Mouse (Mus musculus): ENCODE data around the gene Vamp8. TPM values are rescaled to one million over a fixed set of nuclear protein-coding genes. Genes with fewer than 3 reads are reported as not detected.

Gene Vamp8
- polyA plus RNA-seq (2017; shearing (Covaris generic)) = 303 TPM

DNA sequence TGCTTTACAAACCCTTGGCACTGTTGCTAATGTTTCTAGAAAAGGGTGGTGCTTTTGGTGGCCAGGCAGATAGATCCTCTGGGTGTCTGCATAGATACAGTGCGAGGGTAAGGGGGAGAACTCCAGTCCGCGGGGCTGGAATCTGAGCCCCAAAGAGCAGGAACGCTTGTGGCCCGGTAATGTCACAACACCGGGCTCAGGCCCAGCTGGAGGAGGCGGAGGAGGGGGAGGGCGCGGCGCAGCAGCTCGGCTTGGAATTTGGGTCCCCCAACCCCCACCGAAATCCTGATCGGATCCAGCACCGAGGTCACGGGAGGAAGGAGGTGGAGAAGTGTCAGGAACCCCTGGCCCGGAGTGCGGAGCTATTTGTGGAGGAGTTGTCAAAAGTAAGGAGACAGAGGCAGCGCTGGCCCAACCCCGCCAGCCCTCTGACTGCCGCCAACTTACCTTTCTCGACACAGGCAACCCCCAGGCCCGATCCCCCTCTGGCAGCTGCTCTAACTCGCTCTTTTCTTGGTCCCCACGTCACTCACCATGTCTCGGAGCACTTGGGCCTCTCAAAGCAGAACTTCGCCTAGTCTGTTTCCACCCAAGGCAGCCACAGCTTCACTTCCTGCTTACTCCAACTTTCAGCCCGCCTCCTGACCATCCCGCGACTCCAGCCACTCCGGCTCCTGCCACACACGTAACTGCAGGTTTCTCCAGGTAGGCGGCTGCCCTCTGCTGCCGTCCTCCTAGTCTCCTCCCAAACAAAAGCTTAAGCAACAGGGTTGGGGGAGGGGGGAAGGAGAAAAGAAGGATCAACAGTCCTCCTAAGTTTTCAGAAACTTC is at the start of gene Vamp8:
TSS of gene Vamp8 (minus strand) at position 763 of the 831 bp plus-strand sequence.

DNA sequence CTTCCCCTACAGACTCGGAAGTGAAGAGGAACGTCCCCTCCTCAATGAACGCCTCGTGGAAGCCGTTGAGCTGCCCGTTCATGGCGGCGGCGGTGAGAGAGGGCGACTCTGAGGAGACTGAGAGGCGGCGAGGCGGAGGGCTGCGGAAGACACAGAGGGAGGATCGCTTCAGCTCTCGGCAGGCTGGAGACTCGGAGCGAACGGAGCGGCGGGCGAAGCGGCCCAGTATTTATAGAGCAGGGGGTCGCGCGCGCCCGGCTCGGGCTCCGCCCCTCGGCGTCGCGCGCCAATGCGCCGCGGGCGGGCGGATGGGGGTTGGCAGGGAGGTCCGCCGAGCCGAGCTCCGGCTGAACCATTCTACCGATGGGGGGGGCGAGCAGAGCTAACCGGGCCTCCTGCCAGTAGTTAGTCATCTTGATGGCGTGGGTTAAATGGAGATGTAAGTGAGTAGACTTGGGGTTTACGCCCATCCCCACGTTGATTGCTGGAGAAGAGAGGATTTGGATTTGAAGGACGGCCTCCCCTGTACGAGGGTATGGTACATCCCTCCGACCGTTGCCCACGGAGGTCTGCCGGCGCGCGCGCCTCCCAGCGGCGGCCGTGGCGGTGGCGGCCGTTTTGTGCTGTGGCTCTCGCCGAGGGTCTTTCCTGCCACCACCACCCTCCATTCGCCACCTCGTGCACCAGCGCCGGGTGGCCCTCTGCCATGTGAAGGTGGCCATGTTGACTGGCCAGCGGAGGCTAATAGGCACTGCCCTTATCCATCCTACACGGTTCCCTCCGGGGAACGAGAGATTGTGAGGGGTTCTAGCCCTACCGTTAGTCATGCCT is 49.1 kb upstream of the Vamp8 start, which contains the start of gene Mat2a:
TSS of gene Mat2a (minus strand) at position 204 of the 831 bp plus-strand sequence.

DNA sequence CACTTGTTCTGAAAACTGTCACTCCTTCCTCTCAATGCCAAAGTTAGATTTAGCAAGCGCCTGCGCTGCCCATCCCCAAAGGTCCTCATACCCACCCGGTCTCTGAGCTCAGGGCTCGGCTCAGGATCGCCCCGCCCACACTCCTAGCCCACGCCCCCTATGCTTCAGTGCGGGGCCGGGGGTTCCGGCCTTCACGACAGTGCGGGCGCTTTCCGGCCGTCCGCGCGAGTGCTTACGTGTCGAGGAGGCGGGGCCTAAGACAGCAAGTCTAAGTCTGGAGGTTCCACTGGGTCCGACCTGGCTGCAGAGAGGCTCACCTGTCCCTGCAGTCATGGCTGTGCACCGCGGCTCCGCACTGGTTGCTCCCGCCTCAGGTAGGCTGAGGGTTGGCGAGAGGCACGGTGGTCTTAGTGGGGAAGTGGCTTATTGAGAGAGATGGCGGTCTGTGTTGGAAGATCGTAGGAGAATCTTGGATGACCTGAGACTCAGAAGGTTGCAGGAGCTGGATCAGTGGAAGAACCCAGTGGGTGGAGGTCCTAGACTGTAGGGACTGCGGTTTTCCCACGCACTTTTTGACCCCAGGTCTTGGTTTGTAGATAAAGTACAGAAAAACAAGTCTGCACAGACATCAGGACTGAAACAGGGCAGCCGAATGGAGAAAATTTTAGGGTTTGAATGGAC is 23.7 kb upstream of the Vamp8 start, which contains the start of gene Ggcx:
TSS of gene Ggcx (plus strand) at position 233 of the 681 bp plus-strand sequence.

DNA sequence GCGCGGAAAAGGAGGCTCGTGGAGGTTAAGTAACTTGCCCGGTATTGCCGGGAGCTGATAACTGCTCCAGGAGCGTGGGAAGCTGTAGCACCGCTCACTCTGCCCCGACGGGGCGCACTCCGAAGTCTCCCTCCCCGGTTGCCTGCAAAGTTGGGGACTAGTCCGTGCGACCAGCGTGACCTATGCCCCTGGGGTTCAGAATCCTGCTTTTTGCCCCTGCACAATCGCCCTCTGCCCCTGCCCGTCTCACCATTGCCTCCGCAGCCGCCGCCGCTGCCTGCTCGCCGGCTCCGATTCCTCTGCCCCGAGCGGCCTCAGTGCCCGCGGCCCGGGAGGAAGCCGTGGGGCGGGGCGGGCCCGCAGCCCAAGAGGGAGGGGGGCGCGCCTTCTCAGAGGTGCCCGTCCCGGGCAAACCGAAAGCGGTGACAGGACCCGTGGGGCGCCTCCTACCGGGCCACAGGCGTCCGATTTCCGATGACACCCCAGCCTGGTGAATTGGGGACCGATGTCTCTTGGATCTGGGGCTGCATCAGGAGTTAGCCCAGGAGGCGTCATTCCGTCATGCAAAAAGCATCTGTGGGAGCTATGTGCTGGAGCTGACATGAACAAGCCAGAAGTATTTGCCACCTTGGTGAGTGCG is 10.3 kb downstream of the Vamp8 start, which contains the start of gene Vamp5:
TSS of gene Vamp5 (minus strand) at position 338 of the 640 bp plus-strand sequence.

DNA sequence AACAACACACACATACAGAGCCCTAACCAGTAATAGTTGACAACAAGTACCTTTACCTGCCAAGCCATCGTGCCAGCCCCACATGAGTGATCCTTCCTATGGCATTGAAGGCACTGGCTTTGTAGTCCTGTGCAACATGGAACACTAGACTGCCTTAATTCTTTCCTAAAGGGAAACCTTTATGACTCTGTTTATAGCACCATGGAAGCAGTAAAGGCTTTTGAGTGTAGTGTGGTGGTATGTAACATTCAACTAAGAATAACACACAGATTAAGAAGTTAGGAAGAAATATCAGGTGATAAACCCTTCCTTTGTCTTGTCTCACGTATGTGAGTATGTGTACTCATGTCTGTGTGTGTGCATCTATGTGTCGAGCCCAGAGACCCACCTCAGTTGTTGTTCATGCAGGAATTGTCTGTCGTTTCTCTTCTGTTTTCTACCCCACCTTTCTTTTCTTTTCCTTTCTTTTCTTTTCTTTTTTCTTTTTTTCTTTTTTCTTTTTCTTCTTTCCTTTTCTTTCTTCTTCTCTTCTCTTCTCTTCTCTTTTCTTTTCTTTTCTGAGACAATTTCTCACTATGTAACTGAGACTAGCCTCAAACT is 23.6 kb downstream of the Vamp8 start, which contains the start of gene Rnf181:
TSS of gene Rnf181 (minus strand) at position 113 of the 600 bp plus-strand sequence.

DNA sequence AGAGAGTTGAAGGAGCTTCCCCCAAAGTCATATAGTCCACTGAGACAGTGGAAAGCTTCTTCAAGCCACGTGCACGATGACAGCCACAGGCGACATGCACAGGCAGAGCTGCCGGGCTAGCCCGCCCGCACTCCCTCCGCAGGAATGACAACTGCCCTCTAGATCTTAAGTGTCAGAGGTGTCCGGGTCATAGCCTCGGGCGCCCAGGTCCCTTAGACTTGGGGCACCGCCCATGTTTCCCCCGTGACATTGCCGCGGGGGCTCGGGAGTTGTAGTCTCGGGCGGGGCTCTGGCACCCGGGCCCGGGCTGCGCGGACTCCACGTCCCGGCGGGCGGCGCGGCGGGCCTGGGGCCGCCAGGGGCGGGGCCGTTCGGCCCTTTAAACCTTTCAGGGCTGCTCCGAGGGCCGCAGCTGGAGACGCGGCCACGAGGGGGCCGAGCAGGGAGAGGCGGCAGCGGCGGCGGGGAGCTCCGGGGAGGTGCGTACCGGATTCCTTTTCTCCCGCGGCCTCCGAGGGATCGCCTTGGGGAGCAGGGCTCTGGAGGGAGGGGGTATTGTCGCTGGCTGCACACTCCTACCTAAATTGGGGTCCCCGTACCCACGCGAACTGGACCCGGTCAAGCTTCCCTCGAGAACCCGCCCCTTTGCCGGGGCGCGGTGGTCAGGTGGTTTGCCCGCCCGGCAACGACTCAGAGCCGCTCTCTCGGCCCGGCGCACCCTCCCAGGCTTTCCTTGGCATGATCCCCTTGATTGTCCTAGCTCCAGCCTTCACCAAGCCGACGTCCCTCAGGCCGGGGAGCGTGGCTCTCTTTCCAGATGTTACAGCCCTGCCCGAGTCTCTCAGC is 35.2 kb downstream of the Vamp8 start, which contains the start of gene Tmem150a:
TSS of gene Tmem150a (plus strand) at position 382 of the 846 bp plus-strand sequence.

DNA sequence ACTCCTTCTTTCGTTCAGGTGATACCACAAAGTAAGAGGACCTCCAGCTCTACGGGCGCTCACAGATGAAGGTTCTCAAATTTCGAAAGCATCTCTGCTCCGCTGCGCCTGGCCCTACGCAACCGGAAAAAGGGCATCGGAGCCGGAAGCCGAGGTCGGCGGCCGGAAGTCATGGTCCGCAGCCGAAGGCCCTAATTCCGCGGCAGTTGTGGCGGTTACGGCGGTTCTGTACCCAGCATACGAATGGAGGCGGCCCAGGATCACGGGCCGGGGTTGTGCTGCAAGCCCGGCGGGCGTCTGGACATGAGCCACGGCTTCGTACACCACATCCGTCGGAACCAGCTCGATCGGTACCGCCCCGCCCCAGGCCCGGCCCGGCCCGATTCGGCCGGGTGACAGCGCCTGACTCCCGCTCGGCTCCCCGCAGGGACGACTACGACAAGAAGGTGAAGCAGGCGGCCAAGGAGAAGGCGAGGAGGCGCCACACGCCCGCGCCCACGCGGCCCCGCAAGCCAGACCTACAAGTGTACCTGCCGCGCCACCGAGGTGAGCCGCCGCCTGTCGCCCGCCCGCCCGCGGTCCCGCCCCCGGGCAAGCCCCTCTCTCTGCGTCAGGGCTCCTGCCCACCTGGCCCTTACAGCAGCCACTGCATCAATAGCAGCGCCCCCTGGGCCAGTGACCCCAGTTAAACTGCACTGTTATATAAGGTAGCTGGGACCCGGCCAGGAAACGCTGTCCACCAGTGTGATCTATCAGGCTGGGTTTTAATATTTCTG is 43.1 kb downstream of the Vamp8 start, which contains the start of gene 0610030E20Rik:
TSS of gene 0610030E20Rik (plus strand) at position 152 of the 776 bp plus-strand sequence.

DNA sequence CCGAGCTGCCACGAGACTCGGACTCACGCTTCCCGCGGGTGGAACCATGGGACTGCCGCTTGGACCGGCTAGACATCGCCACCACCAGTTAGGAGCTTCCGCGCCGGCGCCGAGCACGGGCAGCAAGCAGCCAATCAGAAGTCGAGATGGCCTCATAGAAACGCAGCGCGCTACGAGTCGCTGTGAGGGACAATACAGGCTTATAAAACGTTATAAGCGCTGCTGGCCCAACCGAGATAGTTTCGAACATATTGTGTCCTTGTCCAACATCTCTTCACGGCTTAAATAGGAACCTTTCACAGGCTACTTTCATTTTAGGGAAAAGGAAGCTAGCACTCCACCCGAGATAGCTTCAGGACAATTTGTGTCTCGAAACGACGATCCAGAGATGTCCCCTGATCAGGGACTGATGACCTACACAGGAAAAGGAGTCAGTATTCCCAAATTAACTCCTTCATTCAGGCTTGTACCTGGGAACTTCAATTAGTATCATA is 45.4 kb downstream of the Vamp8 start, which contains the start of gene Usp39:
TSS of gene Usp39 (minus strand) at position 111 of the 494 bp plus-strand sequence.

Other genes with a start within 250 kb of the Vamp8 start
- not detected for gene Atoh8, start 155.1 kb downstream of the Vamp8 start, polyA plus RNA-seq (2017; shearing (Covaris generic))
- not detected for gene Sftpb, start 86.1 kb downstream of the Vamp8 start, polyA plus RNA-seq (2017; shearing (Covaris generic))
- gene Usp39, start 45.5 kb downstream of the Vamp8 start, polyA plus RNA-seq (2017; shearing (Covaris generic)) = 26.7 TPM
- gene 0610030E20Rik, start 43.4 kb downstream of the Vamp8 start, polyA plus RNA-seq (2017; shearing (Covaris generic)) = 45.7 TPM
- gene Tmem150a, start 35.3 kb downstream of the Vamp8 start, polyA plus RNA-seq (2017; shearing (Covaris generic)) = 0.59 TPM
- 157 TPM for gene Rnf181, start 23.7 kb downstream of the Vamp8 start, polyA plus RNA-seq (2017; shearing (Covaris generic))
- gene Vamp5, start 10.2 kb downstream of the Vamp8 start, polyA plus RNA-seq (2017; shearing (Covaris generic)) = 64.9 TPM
- 12.6 TPM for gene Ggcx, start 23.6 kb upstream of the Vamp8 start, polyA plus RNA-seq (2017; shearing (Covaris generic))
- gene Mat2a, start 48.9 kb upstream of the Vamp8 start, polyA plus RNA-seq (2017; shearing (Covaris generic)) = 449 TPM
- gene Sh2d6, start 131.0 kb upstream of the Vamp8 start, polyA plus RNA-seq (2017; shearing (Covaris generic)) = not detected
- 621 TPM for gene Capg, start 153.7 kb upstream of the Vamp8 start, polyA plus RNA-seq (2017; shearing (Covaris generic))
- gene Elmod3, start 207.7 kb upstream of the Vamp8 start, polyA plus RNA-seq (2017; shearing (Covaris generic)) = 25.9 TPM
- gene Retsat, start 207.8 kb upstream of the Vamp8 start, polyA plus RNA-seq (2017; shearing (Covaris generic)) = 5.3 TPM
- 156 TPM for gene Tgoln1, start 226.3 kb upstream of the Vamp8 start, polyA plus RNA-seq (2017; shearing (Covaris generic))